Mouse (Mus musculus) lung, postnatal 0 days (tissue): ENCODE measurements at regions not wholly inside any gene's neighbourhood (a gene's known extent, or its start where the extent isn't known, plus 50 kb on each side); places are given as distances from the start of the nearest gene placed in this dataset.

ENCODE experiments used
- CTCF ChIP-seq: IDR thresholded peaks from 2 replicates; pipeline ENCODE4 v1.5.1; 2016; ENCODE audit warnings: antibody characterized with exemption, mild to moderate bottlenecking
- EP300 ChIP-seq: IDR thresholded peaks from 2 replicates; pipeline ENCODE4 v1.6.1; 2016; ENCODE audit warnings: antibody characterized with exemption, mild to moderate bottlenecking, control low read depth

- TF ChIP-seq EP300 (no peak), CTCF (no peak)
Observed at GRCm38 (mm10) chr4:47919576-47919975, 125.4 kb upstream of the Nr4a3 start.
